Comparison of ENCODE assay signal across 30 mouse cellular contexts in genomic region chr13:67862508-67862907, GRCm38 (mm10). TPM values are rescaled to one million over a fixed set of nuclear protein-coding genes. Genes with fewer than 3 reads are reported as not detected.
DNase-seq lines count a peak whose midpoint lies in the region; ATAC-seq and TF ChIP-seq lines count a peak whose summit lies in the region.
"Had no signal": no experiment of that assay in that cellular context is flagged by ENCODE, and none has a peak within 500 bp of the region (broad histone marks: within the 10 kb centered on the region; RNA-seq: fewer than 3 reads in every experiment).

No protein-coding gene starts in this region.

- H3K36me3 ChIP-seq in hindbrain, postnatal 0 days (ENCODE audit: insufficient read depth, low read length) = no peaks in the 10 kb centered on the region
- no peaks in the 10 kb centered on the region for H3K36me3 ChIP-seq in hindbrain, embryonic 11.5 days (ENCODE audit: control insufficient read depth, insufficient read depth, low read length)
- no peaks in the 10 kb centered on the region for H3K36me3 ChIP-seq in testis, adult 2 months (ENCODE audit: control insufficient read depth, insufficient read depth, low read length)
- H3K36me3 ChIP-seq in liver, embryonic 12.5 days = no peaks in the 10 kb centered on the region
- H3K36me3 ChIP-seq: embryonic facial prominence, embryonic 15.5 days; hindbrain, embryonic 10.5 days had no signal

- H3K27me3 ChIP-seq in hindbrain, postnatal 0 days (ENCODE audit: insufficient read depth, low read length) = no peaks in the 10 kb centered on the region
- no peaks in the 10 kb centered on the region for H3K27me3 ChIP-seq in hindbrain, embryonic 11.5 days (ENCODE audit: control insufficient read depth, insufficient read depth, low read length)
- no peaks in the 10 kb centered on the region; the same call in 1 of the 2 replicates for H3K27me3 ChIP-seq in testis, adult 2 months (ENCODE audit: control insufficient read depth, insufficient read depth, low read length)
- H3K27me3 ChIP-seq in liver, embryonic 12.5 days (replicated peaks) = no peaks in the 10 kb centered on the region
- H3K27me3 ChIP-seq: embryonic facial prominence, embryonic 15.5 days had no signal

- H3K4me3 ChIP-seq in hindbrain, postnatal 0 days (ENCODE audit: low read length) = no peak overlapping the region
- no peak overlapping the region for H3K4me3 ChIP-seq in hindbrain, embryonic 11.5 days (ENCODE audit: low read depth, low read length)
- peak overlapping the region; percentile 50 for H3K4me3 ChIP-seq in testis, adult 2 months (ENCODE audit: control insufficient read depth, low read depth, low read length)
- H3K4me3 ChIP-seq in liver, embryonic 12.5 days = no peak overlapping the region
- H3K4me3 ChIP-seq: embryonic facial prominence, embryonic 15.5 days; hindbrain, embryonic 10.5 days had no signal

- TF ChIP-seq POLR2A in testis, adult 2 months (IDR thresholded peaks at IDR 0.05; ENCODE audit: control insufficient read depth, low read depth, low read length) = no peak

- H3K4me2 ChIP-seq in hindbrain, postnatal 0 days (ENCODE audit: low read depth, low read length) = no peak overlapping the region
- H3K4me2 ChIP-seq in hindbrain, embryonic 11.5 days (replicated peaks; ENCODE audit: low read depth, low read length) = no peak overlapping the region
- no peak overlapping the region for H3K4me2 ChIP-seq in liver, embryonic 12.5 days
- H3K4me2 ChIP-seq: embryonic facial prominence, embryonic 15.5 days had no signal

- 81% methylated on average over 9 of the region's 9 CpGs for WGBS in hindbrain, postnatal 0 days
- WGBS in hindbrain, embryonic 11.5 days = 85% methylated on average over 9 of the region's 9 CpGs
- WGBS in liver, embryonic 12.5 days (ENCODE audit: insufficient replicate concordance) = 70% methylated on average over 9 of the region's 9 CpGs

- peak; percentile 22 for DNase-seq in hindbrain, postnatal 0 days (ENCODE audit: low spot score)
- no peak for DNase-seq in hindbrain, embryonic 11.5 days (ENCODE audit: low spot score)
- DNase-seq in testis, postnatal 10 days (ENCODE audit: low spot score) = no peak
- DNase-seq in ZHBTc4 (ENCODE audit: low read depth, low spot score) (peak; percentile 23), liver (no peak)
- DNase-seq in frontal cortex, postnatal 25 days (ENCODE audit: low spot score in 2 of 2) = no peak
- DNase-seq: B cell, adult 2 months; cerebellum, postnatal 10 days; embryo, embryonic 11 days; gastrocnemius, postnatal 36 days; kidney, adult 8-10 months; kidney, postnatal 25 days; left cerebral cortex, postnatal 4 days; lung, adult 18-20 months; thymus, adult 18-20 months; thymus, postnatal 4 days had no signal

- no peak overlapping the region for H3K9ac ChIP-seq in hindbrain, postnatal 0 days (replicated peaks; ENCODE audit: low read length)
- no peak overlapping the region for H3K9ac ChIP-seq in hindbrain, embryonic 11.5 days (ENCODE audit: low read depth, low read length)
- no peak overlapping the region for H3K9ac ChIP-seq in liver, embryonic 12.5 days
- H3K9ac ChIP-seq: embryonic facial prominence, embryonic 15.5 days had no signal

- no peaks in the 10 kb centered on the region for H3K9me3 ChIP-seq in hindbrain, postnatal 0 days (ENCODE audit: low read length)
- H3K9me3 ChIP-seq in hindbrain, embryonic 11.5 days (ENCODE audit: control insufficient read depth, low read length) = no peaks in the 10 kb centered on the region
- no peaks in the 10 kb centered on the region for H3K9me3 ChIP-seq in liver, embryonic 12.5 days (replicated peaks)
- H3K9me3 ChIP-seq: embryonic facial prominence, embryonic 15.5 days; hindbrain, embryonic 10.5 days had no signal

- no peak overlapping the region for H3K27ac ChIP-seq in hindbrain, postnatal 0 days
- H3K27ac ChIP-seq in hindbrain, embryonic 11.5 days (ENCODE audit: low read depth, low read length) = no peak overlapping the region
- H3K27ac ChIP-seq in testis, adult 2 months (ENCODE audit: control insufficient read depth, insufficient read depth, low read depth, low read length) = no peak overlapping the region
- H3K27ac ChIP-seq in liver, embryonic 12.5 days = no peak overlapping the region
- H3K27ac ChIP-seq: embryonic facial prominence, embryonic 15.5 days; hindbrain, embryonic 10.5 days had no signal

- TF ChIP-seq CTCF in hindbrain, postnatal 0 days (IDR thresholded peaks at IDR 0.05; ENCODE audit: low read depth) = peak; percentile 23
- TF ChIP-seq CTCF in testis, adult 2 months (IDR thresholded peaks at IDR 0.05; ENCODE audit: control insufficient read depth, insufficient read depth, insufficient replicate concordance, low read depth, low read length) = no peak

- no peaks in the 10 kb centered on the region for H3K4me1 ChIP-seq in hindbrain, postnatal 0 days (ENCODE audit: insufficient read depth, low read length)
- H3K4me1 ChIP-seq in hindbrain, embryonic 11.5 days (replicated peaks; ENCODE audit: control insufficient read depth, insufficient read depth, low read length) = no peaks in the 10 kb centered on the region
- no peaks in the 10 kb centered on the region for H3K4me1 ChIP-seq in testis, adult 2 months (ENCODE audit: control insufficient read depth, insufficient read depth, low read length)
- no peaks in the 10 kb centered on the region for H3K4me1 ChIP-seq in liver, embryonic 12.5 days
- H3K4me1 ChIP-seq: embryonic facial prominence, embryonic 15.5 days; hindbrain, embryonic 10.5 days had no signal

- no peak for ATAC-seq in hindbrain, postnatal 0 days
- ATAC-seq in hindbrain, embryonic 11.5 days (ENCODE audit: low FRiP score) = no peak
- ATAC-seq in liver, embryonic 12.5 days = no peak
- ATAC-seq: forebrain, embryonic 16.5 days; midbrain, embryonic 16.5 days had no signal

RNA-seq across cellular contexts. Expression of gene BC048507, which starts 0.6 kb away (rescaled TPM):
- not detected in 2 replicates for total RNA-seq in hindbrain, postnatal 0 days (2014; rRNA removed)
- polyA plus RNA-seq in hindbrain, postnatal 0 days (2015; fragmentation: Nextera tagmentation; extraction: Ambion mirVana) = not detected in 2 replicates
- polyA plus RNA-seq in hindbrain, embryonic 11.5 days (2014; fragmentation: Nextera tagmentation; extraction: Ambion mirVana) = not detected in 2 replicates
- 98.0 and 98.1 TPM in 2 replicates for polyA plus RNA-seq in testis, adult 2 months (2012; rRNA removed)
- polyA plus RNA-seq in liver, embryonic 12.5 days (2016; fragmentation: Nextera tagmentation; extraction: Ambion mirVana) = not detected in 2 replicates
- total RNA-seq: adrenal gland, adult 18-20 months; ES-E14; gastrocnemius, postnatal 36 days; layer of hippocampus, postnatal 14 days; left cerebral cortex, postnatal 4 days; liver, adult 2 months; megakaryocyte-erythroid progenitor cell, adult 5-6 weeks; neutrophil, adult 5-6 weeks had no signal
- polyA plus RNA-seq: embryonic facial prominence, embryonic 15.5 days; forebrain, embryonic 16.5 days; heart, embryonic 16.5 days; hindbrain, embryonic 10.5 days; liver, adult 2 months; midbrain, embryonic 16.5 days; small intestine, adult 2 months had no signal

RNA-seq across cellular contexts. Expression of gene Gm10037, which starts 31.6 kb away (rescaled TPM):
- 2.9 and 4.0 TPM in 2 replicates for total RNA-seq in hindbrain, postnatal 0 days (2014; rRNA removed)
- 4.7 and 4.8 TPM in 2 replicates for polyA plus RNA-seq in hindbrain, postnatal 0 days (2015; fragmentation: Nextera tagmentation; extraction: Ambion mirVana)
- 2.7 and 3.3 TPM in 2 replicates for polyA plus RNA-seq in hindbrain, embryonic 11.5 days (2014; fragmentation: Nextera tagmentation; extraction: Ambion mirVana)
- polyA plus RNA-seq in testis, adult 2 months (2012; rRNA removed) = 10.4 and 12.9 TPM in 2 replicates
- 0.60 and 0.92 TPM in 2 replicates for polyA plus RNA-seq in liver, embryonic 12.5 days (2016; fragmentation: Nextera tagmentation; extraction: Ambion mirVana)
- total RNA-seq: megakaryocyte-erythroid progenitor cell, adult 5-6 weeks had no signal
- polyA plus RNA-seq: small intestine, adult 2 months had no signal

RNA-seq across cellular contexts. Expression of gene Zfp273, which starts 49.0 kb away (rescaled TPM):
- 4.4 and 5.1 TPM in 2 replicates for total RNA-seq in hindbrain, postnatal 0 days (2014; rRNA removed)
- 7.8 and 8.7 TPM in 2 replicates for polyA plus RNA-seq in hindbrain, postnatal 0 days (2015; fragmentation: Nextera tagmentation; extraction: Ambion mirVana)
- 8.4 and 9.7 TPM in 2 replicates for polyA plus RNA-seq in hindbrain, embryonic 11.5 days (2014; fragmentation: Nextera tagmentation; extraction: Ambion mirVana)
- 0.36 and 0.59 TPM in 2 replicates for polyA plus RNA-seq in testis, adult 2 months (2012; rRNA removed)
- polyA plus RNA-seq in liver, embryonic 12.5 days (2016; fragmentation: Nextera tagmentation; extraction: Ambion mirVana) = 1.6 and 1.8 TPM in 2 replicates

Comparison
In these comparisons a context has a peak if more than half of its experiments do, and no peak if none do; other contexts are left out.
1. DNase-seq: peak in hindbrain, postnatal 0 days (single experiment) and ZHBTc4 (single experiment); none in hindbrain, embryonic 11.5 days (single experiment), testis, postnatal 10 days (single experiment), liver (single experiment) and frontal cortex, postnatal 25 days (0 of 2).
2. RNA of gene BC048507, which starts 0.6 kb away (polyA plus RNA-seq): 98.0 to 98.1 TPM in testis, adult 2 months; not detected in hindbrain, postnatal 0 days, not detected in hindbrain, embryonic 11.5 days and not detected in liver, embryonic 12.5 days; every median in the first group is over 10 times any median in the second.